Mouse (Mus musculus) MEL (cell line): ENCODE results near the gene Akt1.

Source experiments
- CTCF ChIP-seq, 3 experiments: IDR thresholded peaks in 2 of 3; conservative IDR thresholded peaks in 1 of 3; 2 replicates each; pipeline ENCODE4 v1.5.1; 2011 to 2012; ENCODE audit warnings: low read length in 3 of 3, low read depth in 2 of 3, mild to moderate bottlenecking in 2 of 3, improper control_type of control experiment in 1 of 3, inconsistent platforms in 1 of 3, mixed read lengths in 1 of 3, moderate library complexity in 1 of 3; ENCODE audit not compliant: control insufficient read depth in 1 of 3, insufficient read depth in 1 of 3, poor library complexity in 1 of 3, severe bottlenecking in 1 of 3
- POLR2A ChIP-seq, 2 experiments: IDR thresholded peaks; 2 replicates each; pipeline ENCODE4 v1.6.1; 2011 to 2012; ENCODE audit warnings: low read length in 2 of 2, mild to moderate bottlenecking in 2 of 2, control low read depth in 1 of 2, improper control_type of control experiment in 1 of 2, low read depth in 1 of 2, moderate library complexity in 1 of 2; ENCODE audit not compliant: control insufficient read depth in 1 of 2, insufficient read depth in 1 of 2, poor library complexity in 1 of 2

DNA sequence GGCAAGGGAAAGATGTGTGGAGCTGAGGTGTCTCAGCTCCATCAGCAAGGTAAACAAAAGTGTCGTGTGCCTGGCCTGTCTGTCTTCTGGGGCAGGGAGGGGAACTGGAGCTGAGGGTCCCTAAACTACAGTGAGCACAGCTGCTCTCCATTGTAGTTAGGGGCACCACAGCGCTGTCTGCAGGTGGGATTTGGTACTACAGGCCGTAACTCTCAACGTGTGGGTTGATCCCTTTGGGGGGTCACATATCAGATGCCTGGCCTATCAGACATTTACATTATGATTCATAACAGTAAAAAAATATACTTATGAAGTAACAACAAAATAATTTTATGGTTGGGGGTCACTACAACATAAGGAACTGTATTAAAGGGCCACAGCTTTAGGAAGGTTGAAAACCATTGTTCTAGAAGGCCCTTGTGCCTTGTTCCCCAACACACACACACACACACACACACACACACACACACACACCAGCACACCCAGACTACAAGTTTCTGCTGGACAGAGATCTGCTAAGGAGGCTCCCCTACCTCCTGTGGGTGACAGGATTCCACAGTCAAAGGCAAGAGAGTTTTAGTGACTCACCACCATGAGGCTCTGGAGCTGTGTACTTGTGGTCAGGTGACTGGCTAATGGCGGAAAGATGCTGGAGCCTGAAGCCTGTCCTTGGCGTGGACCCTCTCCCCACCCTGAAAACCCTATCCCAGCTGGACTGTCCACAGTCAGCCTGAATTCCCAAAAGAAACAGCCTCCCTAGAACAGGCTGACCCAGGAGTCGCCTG, 47.4 kb downstream of the Akt1 start:
- no peak for TF ChIP-seq CTCF (IDR thresholded peaks at IDR 0.05 in 2 of 3, conservative IDR thresholded peaks at IDR 0.05 in 1 of 3; ENCODE audit: control insufficient read depth in 1 of 3, insufficient read depth in 1 of 3, low read depth in 2 of 3, low read length in 3 of 3, poor library complexity in 1 of 3, severe bottlenecking in 1 of 3)
- no peak for TF ChIP-seq POLR2A (IDR thresholded peaks at IDR 0.05; ENCODE audit: control insufficient read depth in 1 of 2, insufficient read depth in 1 of 2, low read depth in 1 of 2, low read length in 2 of 2, poor library complexity in 1 of 2)
